ENCODE assay signal across 8 mouse cellular contexts in the genomic region with DNA sequence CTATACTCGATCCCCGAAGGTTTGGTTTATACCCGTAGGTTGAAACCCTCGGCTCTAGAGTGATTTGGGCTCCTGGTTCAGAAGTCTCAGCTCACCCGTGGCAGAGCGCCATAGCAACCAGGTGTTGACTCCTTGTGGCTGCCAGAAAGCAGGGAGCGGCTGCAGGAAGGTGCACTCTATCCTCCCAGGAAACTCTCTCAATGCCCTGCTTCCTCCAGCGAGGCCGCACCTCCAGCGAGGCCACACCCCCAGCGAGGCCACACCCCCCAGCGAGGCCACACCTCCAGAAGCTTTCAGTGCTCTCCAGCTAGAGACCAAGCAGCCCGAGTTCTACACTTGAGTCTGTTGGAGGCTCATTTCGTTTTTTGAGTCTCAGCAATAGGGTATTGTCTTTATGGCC. TPM values are rescaled to one million over a fixed set of nuclear protein-coding genes. Genes with fewer than 3 reads are reported as not detected.
DNase-seq lines count a peak whose midpoint lies in the region; ATAC-seq and TF ChIP-seq lines count a peak whose summit lies in the region.

No protein-coding gene starts in this region.

- H3K4me1 ChIP-seq in lung, embryonic 14.5 days (ENCODE audit: insufficient read depth), result 0 out of 2 replicates have a peak, but pooled peaks cover 6% of the 10 kb centered on the region
- peaks cover 21% of the 10 kb centered on the region for H3K4me1 ChIP-seq in midbrain, embryonic 13.5 days (replicated peaks)

- peaks cover 7% of the 10 kb centered on the region; the same call in 1 of the 2 replicates for H3K27me3 ChIP-seq in lung, embryonic 14.5 days (ENCODE audit: insufficient read depth, low read length)
- H3K27me3 ChIP-seq in midbrain, embryonic 13.5 days, result peaks cover 24% of the 10 kb centered on the region

- DNase-seq in right cerebral cortex, adult 18-20 months, result peak; percentile 21
- DNase-seq in right cerebral cortex, postnatal 25 days, result no peak
- peak; percentile 83 for DNase-seq in heart, postnatal 4 days
- peak; percentile 61 for DNase-seq in lung, embryonic 14.5 days
- peak; percentile 86 to 93 for DNase-seq in spleen, postnatal 10 days (ENCODE audit: low spot score in 2 of 2)
- DNase-seq in layer of hippocampus, adult 18-20 months (ENCODE audit: low spot score in 2 of 2), result no peak

- no peak overlapping the region for H3K4me3 ChIP-seq in lung, embryonic 14.5 days (ENCODE audit: low read depth, low read length)
- H3K4me3 ChIP-seq in midbrain, embryonic 13.5 days (replicated peaks), result no peak overlapping the region

- peaks cover 13% of the 10 kb centered on the region for H3K36me3 ChIP-seq in lung, embryonic 14.5 days (ENCODE audit: insufficient read depth)
- no peaks in the 10 kb centered on the region for H3K36me3 ChIP-seq in midbrain, embryonic 13.5 days

- no peak overlapping the region for H3K9ac ChIP-seq in lung, embryonic 14.5 days
- H3K9ac ChIP-seq in midbrain, embryonic 13.5 days (replicated peaks), result no peak overlapping the region

- peak; percentile 57 for ATAC-seq in common myeloid progenitor, adult 5-6 weeks (replicated peaks; ENCODE audit: low read depth, poor library complexity, severe bottlenecking)
- ATAC-seq in lung, embryonic 14.5 days (ENCODE audit: insufficient read depth), result no peak
- no peak for ATAC-seq in midbrain, embryonic 13.5 days

- H3K9me3 ChIP-seq in lung, embryonic 14.5 days (ENCODE audit: low read depth, low read length), result no peaks in the 10 kb centered on the region
- no peaks in the 10 kb centered on the region for H3K9me3 ChIP-seq in midbrain, embryonic 13.5 days

- no peak overlapping the region for H3K27ac ChIP-seq in lung, embryonic 14.5 days (ENCODE audit: low read depth)
- no peak overlapping the region for H3K27ac ChIP-seq in midbrain, embryonic 13.5 days

- WGBS in lung, embryonic 14.5 days, result 37% methylated on average over 14 of the region's 14 CpGs
- WGBS in midbrain, embryonic 13.5 days, result 53% methylated on average over 14 of the region's 14 CpGs

- no peak for TF ChIP-seq CTCF in lung, embryonic 14.5 days (IDR thresholded peaks at IDR 0.05; ENCODE audit: low read depth)

- H3K4me2 ChIP-seq in lung, embryonic 14.5 days, result no peak overlapping the region
- no peak overlapping the region for H3K4me2 ChIP-seq in midbrain, embryonic 13.5 days (replicated peaks)

RNA-seq across cellular contexts. Expression of gene Casp7, which starts 3.3 kb away (rescaled TPM):
- total RNA-seq in common myeloid progenitor, adult 5-6 weeks (2017), result 28.2 and 42.0 TPM in 2 replicates
- total RNA-seq in heart, postnatal 4 days (2021), result 10 to 100 TPM; 26.1 to 26.4 TPM
- 30.7 and 32.1 TPM in 2 replicates for polyA plus RNA-seq in lung, embryonic 14.5 days (2014; fragmentation: Nextera tagmentation; extraction: Ambion mirVana)
- 13.0 and 14.8 TPM in 2 replicates for polyA plus RNA-seq in midbrain, embryonic 13.5 days (2015; fragmentation: Nextera tagmentation; extraction: Ambion mirVana)
- total RNA-seq in layer of hippocampus, adult 18-20 months (2021), result 1 to 10 TPM; 2.1 to 2.3 TPM

RNA-seq across cellular contexts. Expression of gene Nrap, which starts 10.4 kb away (rescaled TPM):
- total RNA-seq in common myeloid progenitor, adult 5-6 weeks (2017), result 0.29 and 0.91 TPM in 2 replicates
- total RNA-seq in heart, postnatal 4 days (2021), result 100 to 1,000 TPM; 261 to 291 TPM
- 0.18 and 0.32 TPM in 2 replicates for polyA plus RNA-seq in lung, embryonic 14.5 days (2014; fragmentation: Nextera tagmentation; extraction: Ambion mirVana)
- 0.24 and 0.50 TPM in 2 replicates for polyA plus RNA-seq in midbrain, embryonic 13.5 days (2015; fragmentation: Nextera tagmentation; extraction: Ambion mirVana)
- under 1 TPM; 0.23 to 0.35 TPM for total RNA-seq in layer of hippocampus, adult 18-20 months (2021)

Comparison
In these comparisons a context has a peak if more than half of its experiments do, and no peak if none do; other contexts are left out.
1. DNase-seq: peak in right cerebral cortex, adult 18-20 months (single experiment), heart, postnatal 4 days (single experiment), lung, embryonic 14.5 days (single experiment) and spleen, postnatal 10 days (2 of 2); none in right cerebral cortex, postnatal 25 days (single experiment) and layer of hippocampus, adult 18-20 months (0 of 2).
2. RNA of gene Nrap, which starts 10.4 kb away (total RNA-seq): 261 to 291 TPM in heart, postnatal 4 days; 0.29 to 0.91 TPM in common myeloid progenitor, adult 5-6 weeks and 0.23 to 0.35 TPM in layer of hippocampus, adult 18-20 months; every median in the first group is over 100 times any median in the second.